Mouse (Mus musculus) monocyte, adult 59 days (primary cell): ENCODE results near the gene Gm21518. TPM values are rescaled to one million over a fixed set of nuclear protein-coding genes. Genes with fewer than 3 reads are reported as not detected.

Source experiments
- total RNA-seq, 2 experiments: library from RNA; stranded (reverse); gene quantifications; one replicate each; pipeline ENCODE4 v1.2.4; 2023

Gm21518 gene
- not detected for total RNA-seq

DNA sequence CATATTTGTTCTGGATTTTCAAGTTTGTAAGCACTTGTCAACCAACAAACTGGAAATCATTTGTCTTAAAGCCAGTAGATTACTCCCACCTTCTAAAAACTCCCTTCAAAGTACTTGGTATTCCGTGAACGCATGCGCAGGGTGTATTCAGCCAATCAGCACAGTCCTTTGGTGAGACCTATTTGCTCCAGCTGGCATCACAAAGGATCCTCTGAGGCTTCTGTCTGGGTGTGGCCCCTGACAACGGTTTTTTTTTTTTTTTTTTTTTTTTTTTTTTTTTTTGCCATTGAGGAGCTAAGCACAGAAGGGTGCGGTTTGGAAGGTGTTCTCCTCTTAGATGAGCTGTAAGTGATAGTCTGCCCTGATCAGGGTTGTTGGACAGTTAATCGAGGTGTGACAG is at the start of gene Gm21518:
Gene Gm21518, plus strand, starts transcription at position 301 of the 400 bp plus-strand sequence.

